Mouse (Mus musculus) brain, embryonic 18.5 days (tissue): ENCODE results near the gene Impdh1.
"Not testable (repeated sequence)": the region's sequence is repeated elsewhere in the genome, so short reads cannot be mapped to it uniquely, and the experiment has no call there.

Experiments used
- DNase-seq: peaks from one replicate; pipeline ENCODE4 v3.0.0-alpha.2; 2012; ENCODE audit warnings: low read depth, low spot score

Impdh1 gene

GRCm38 (mm10) chr6:29179843-29180242 lies 36.3 kb downstream of the Impdh1 start:
- no peak for DNase-seq

DNA sequence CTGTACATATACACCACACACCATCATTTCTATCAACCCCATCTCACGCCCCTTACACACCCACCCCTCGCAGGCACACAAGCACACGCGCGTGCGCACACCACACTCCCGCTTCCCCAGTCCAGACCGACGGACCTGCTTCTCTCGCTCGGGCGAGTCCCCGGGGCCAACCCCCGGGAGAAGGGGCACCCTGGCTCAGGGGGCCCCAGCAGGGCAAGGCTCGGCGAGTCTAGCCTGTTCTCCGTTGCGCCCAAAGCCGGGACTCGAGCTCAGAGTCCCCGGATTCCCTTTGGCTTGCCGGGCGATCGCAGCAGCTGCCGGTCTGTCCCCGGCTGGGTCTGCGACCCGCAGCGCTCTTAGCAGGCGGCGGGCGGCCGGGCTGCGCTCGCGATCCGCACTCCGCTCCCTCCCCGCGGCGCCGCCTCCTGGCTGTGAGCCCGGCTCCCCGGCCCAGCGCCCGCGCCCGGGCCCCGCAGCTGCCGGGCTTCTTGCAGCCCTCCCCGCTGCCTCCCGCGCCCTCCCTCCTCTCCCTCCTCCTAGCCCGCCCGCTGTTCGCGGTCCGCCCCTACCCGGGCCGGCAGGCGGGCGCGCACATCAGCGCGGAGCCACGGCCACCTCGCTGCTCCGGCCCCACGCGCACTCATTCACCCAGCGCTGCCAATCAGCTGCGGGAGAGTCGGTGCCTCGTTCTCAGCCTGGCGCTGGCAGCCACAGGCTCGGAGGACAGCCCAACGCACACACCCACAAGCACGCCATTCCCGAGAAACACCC lies 37.1 kb downstream of the Impdh1 start, which contains the start of gene Prrt4:
Prrt4 (minus strand) TSS at position 697 of the 771 bp plus-strand sequence.
- peak; percentile 56 for DNase-seq

GRCm38 (mm10) chr6:29177901-29178879 lies 38.0 kb downstream of the Impdh1 start:
- no peak for DNase-seq

DNA sequence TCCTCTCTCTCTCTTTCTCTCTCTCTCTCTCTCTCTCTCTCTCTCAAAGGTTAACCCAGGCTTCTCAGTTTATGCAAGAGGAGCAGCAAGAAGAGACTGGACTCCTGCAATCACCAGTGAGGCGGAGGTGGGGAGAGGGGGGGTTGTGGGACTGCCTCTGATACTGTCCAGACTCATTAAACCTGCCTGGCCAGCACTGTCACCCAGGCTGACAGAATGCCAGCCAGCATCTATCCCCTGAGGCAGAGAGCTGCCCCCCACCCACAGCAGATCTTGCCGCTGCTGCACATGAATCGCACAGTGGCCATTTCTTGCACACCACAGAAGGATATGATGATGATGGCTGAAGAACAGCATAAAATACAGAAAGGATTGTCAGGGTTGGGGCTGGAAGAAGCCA lies 41.1 kb downstream of the Impdh1 start:
- no peak for DNase-seq

DNA sequence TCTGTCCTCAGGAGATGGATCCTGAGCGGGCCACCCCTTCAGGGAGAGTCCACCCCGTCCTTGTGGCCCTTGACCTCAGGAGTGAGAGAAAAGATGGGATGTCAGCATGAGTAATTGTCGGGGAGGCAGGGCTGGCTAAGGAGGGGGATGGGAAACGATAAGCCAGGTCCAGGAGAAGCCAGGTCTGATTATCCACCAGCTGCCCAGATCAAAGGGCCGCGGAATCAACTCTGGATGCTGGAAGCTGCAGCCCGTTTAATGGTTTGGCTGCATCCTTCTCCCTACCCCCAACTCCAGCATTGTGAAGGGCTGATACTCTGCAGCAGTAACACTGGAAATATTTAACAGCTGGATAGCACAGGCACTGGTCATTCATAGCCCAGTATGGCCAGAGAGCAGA lies 41.8 kb downstream of the Impdh1 start:
- no peak for DNase-seq

GRCm38 (mm10) chr6:29170952-29171388 lies 45.2 kb downstream of the Impdh1 start:
- no peak for DNase-seq

DNA sequence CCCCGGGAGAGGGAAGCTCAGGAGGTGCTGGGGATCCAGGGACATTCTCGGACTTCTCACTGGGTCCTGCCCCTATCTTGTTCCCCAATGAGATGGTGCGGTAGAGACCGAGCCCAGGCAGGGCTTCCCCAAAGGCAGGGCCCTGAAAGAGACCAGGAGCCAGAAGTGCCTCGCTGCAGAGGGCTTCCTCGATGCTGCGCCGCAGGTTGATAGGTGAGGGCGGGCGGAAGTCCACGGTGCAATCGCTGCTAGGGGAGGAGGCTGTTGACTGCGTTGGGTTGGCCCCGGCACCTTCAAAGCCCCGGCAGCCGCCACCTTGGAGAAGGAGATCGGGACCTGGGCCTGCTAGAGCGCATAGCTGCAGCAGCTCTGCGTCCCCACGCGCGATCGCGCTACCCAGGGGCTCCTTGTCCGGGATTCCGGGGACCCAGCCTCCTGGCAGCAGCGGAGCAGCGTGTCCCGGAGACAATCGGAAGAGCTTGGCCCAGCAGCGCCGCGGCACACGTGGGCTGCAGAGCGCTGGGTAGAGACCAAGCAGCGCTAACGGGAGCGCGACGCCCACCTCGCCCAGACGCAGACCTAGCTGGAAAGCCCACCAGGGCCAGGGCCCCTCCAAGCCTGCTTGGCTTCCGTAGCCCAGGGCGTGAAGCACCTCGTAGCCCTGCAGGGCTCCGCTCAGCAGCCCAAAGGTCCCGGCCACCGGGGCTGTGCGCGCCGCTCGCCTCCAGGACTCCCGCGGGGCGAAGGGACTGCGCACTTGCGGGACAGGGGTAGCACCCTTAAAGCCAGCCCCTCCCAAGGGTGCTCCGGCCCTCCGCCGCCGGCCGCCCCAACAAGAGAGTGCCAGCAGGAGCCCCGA lies 45.9 kb downstream of the Impdh1 start:
- DNase-seq, result no peak

GRCm38 (mm10) chr6:29169675-29170062 lies 46.5 kb downstream of the Impdh1 start:
- DNase-seq, result no peak

DNA sequence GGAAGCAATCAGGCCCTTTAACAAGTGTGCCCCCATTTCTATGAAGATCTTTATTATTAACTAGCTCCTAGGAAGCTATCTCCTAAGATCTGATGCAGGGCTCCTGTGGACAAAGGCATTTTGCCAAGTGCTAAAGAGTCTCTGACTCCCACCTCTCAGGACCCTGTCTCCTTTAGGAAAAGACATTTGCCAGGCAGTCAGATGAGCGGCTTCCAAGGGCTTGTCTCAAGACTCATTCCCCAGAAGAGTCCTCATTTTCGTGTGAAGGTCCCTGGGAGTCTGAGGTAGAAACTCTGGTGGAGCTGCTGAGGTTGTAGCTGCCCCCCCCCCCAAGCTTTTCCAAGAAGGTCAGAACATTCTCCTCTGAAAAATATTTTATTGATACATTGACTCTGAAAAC lies 47.3 kb downstream of the Impdh1 start:
- no peak for DNase-seq

- DNase-seq, result no peak
Measured at GRCm38 (mm10) chr6:29166196-29166595, 50.0 kb downstream of the Impdh1 start.

GRCm38 (mm10) chr6:29164314-29165244 lies 51.6 kb downstream of the Impdh1 start, which contains the start of gene Rbm28:
Gene Rbm28 (minus strand): TSS chr6:29165006.
- peak; percentile 84 for DNase-seq

DNA sequence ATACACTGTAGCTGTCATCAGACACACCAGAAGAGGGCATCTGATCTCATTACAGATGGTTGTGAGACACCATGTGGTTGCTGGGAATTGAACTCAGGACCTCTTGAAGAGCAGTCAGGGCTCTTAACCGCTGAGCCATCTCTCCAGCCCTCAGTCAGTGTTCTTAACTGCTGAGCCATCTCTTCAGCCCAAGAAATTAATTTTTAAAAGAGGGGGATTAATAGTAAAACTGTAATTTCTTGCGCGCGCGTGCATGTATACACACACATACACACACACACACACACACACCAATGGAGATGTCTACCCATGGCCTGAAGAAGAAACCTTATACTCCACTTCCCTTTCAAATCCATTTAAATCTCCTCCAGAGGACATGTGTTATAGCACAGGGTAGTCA lies 54.9 kb downstream of the Impdh1 start:
- DNase-seq, result not testable (repeated sequence)

DNA sequence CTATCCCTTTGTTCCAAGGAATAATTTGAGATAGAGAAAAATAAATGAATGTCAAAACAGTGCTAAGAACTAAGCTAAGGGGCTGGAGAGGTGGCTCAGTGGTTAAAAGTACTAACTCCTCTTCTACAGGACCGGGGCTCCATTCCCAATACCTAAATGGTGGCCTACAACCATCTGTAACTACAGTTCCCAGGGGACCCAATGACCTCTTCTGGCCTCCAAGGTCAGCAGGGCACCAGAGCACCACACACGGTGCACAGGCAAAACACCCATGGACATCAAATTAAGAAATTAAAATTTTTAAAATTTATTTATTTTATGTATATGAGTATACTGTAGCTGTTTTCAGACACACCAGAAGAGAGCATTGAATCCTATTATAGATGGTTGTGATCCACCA lies 55.4 kb downstream of the Impdh1 start:
- no peak for DNase-seq

DNA sequence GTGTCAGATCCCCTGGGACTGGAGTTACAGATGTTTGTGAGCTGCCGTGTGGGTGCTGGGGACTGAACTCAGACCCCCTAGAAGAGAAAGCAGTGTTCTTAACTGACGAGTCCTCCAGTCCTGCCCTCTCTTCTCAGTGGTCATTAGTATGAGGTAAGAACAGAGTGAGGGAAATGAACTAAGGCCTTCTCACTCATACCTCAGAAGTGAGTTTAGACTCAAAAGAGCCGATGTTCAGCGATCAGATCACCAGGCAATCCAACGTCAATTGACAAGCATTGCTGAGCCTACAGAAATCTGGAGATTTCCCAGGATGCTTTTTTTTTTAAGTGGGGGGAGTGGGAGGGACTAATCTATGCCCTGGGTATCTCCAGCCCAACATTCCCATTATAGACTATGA lies 59.8 kb downstream of the Impdh1 start:
- DNase-seq, result no peak
